In genomic region chr13:25893150-25893549, GRCm38 (mm10) we compare ENCODE assay signal across 18 mouse cellular contexts.
"Had no signal": no experiment of that assay in that cellular context is flagged by ENCODE, and none has a peak within 500 bp of the region (broad histone marks: within the 10 kb centered on the region; RNA-seq: fewer than 3 reads in every experiment).

No protein-coding gene starts in this region.

- H3K36me3 ChIP-seq: midbrain, embryonic 10.5 days; midbrain, embryonic 12.5 days; neural tube, embryonic 13.5 days; neural tube, embryonic 15.5 days had no signal

- ATAC-seq: midbrain, embryonic 16.5 days had no signal

- H3K4me3 ChIP-seq: midbrain, embryonic 10.5 days; midbrain, embryonic 12.5 days; myocyte; neural tube, embryonic 13.5 days; neural tube, embryonic 15.5 days had no signal

- H3K9ac ChIP-seq: lung, embryonic 14.5 days; midbrain, embryonic 12.5 days; neural tube, embryonic 13.5 days; neural tube, embryonic 15.5 days had no signal

- H3K27me3 ChIP-seq: midbrain, embryonic 12.5 days; neural tube, embryonic 13.5 days; neural tube, embryonic 15.5 days had no signal

- H3K27ac ChIP-seq: midbrain, embryonic 10.5 days; midbrain, embryonic 12.5 days; neural tube, embryonic 13.5 days; neural tube, embryonic 15.5 days had no signal

- DNase-seq: lung, adult 18-20 months; lung, embryonic 14.5 days; lung, postnatal 10 days; lung, postnatal 4 days; midbrain, embryonic 14.5 days; right cerebral cortex, adult 18-20 months; right cerebral cortex, postnatal 25 days; right cerebral cortex, postnatal 4 days; spleen, adult 18-20 months; thymus, adult 18-20 months; thymus, postnatal 14 days; thymus, postnatal 36 days had no signal

- H3K4me2 ChIP-seq: lung, embryonic 14.5 days; midbrain, embryonic 12.5 days; neural tube, embryonic 13.5 days; neural tube, embryonic 15.5 days had no signal

- H3K4me1 ChIP-seq: midbrain, embryonic 10.5 days; midbrain, embryonic 12.5 days; neural tube, embryonic 15.5 days had no signal

- H3K9me3 ChIP-seq: midbrain, embryonic 10.5 days; midbrain, embryonic 12.5 days; neural tube, embryonic 13.5 days; neural tube, embryonic 15.5 days had no signal
